Mouse (Mus musculus) embryonic facial prominence, embryonic 11.5 days (tissue): Measurements from ENCODE around the gene Cd177. TPM values are rescaled to one million over a fixed set of nuclear protein-coding genes. Genes with fewer than 3 reads are reported as not detected.
"Not testable (repeated sequence)": the region's sequence is repeated elsewhere in the genome, so short reads cannot be mapped to it uniquely, and the experiment has no call there.

Experiments used
- ATAC-seq: fragments of 200-750 bp; cut with Nextera tagmentation; replicated peaks from 2 replicates; pipeline ENCODE4 v1.8.0; 2017; ENCODE audit warnings: low read depth; ENCODE audit not compliant: insufficient number of reproducible peaks, low FRiP score, low TSS enrichment
- DNase-seq: peaks from one replicate; pipeline ENCODE4 v3.0.0-alpha.2; 2015; ENCODE audit warnings: low spot score
- H3K27ac ChIP-seq: fragments of 300-500 bp; sonication (generic); replicated peaks from 2 replicates; pipeline ENCODE4 v1.5.1; 2014; ENCODE audit warnings: mild to moderate bottlenecking, low read depth, low read length, control low read depth
- H3K27me3 ChIP-seq: fragments of 300-500 bp; sonication (generic); 2 replicates; pipeline ENCODE4 v1.6.1; 2014; ENCODE audit warnings: mild to moderate bottlenecking, low read length, moderate library complexity, mixed read lengths; ENCODE audit not compliant: control insufficient read depth, insufficient read depth
- H3K36me3 ChIP-seq: fragments of 300-500 bp; sonication (generic); replicated peaks from 2 replicates; pipeline ENCODE4 v1.6.1; 2014; ENCODE audit warnings: low read depth, mild to moderate bottlenecking, low read length, moderate library complexity, mixed read lengths; ENCODE audit not compliant: control insufficient read depth, insufficient read depth
- H3K4me1 ChIP-seq: fragments of 300-500 bp; sonication (generic); 2 replicates; pipeline ENCODE4 v1.6.1; 2014; ENCODE audit warnings: low read length, mixed read lengths; ENCODE audit not compliant: control insufficient read depth, insufficient read depth
- H3K4me2 ChIP-seq: fragments of 300-500 bp; sonication (generic); 2 replicates; pipeline ENCODE4 v1.6.1; 2014; ENCODE audit warnings: low read depth, mild to moderate bottlenecking, control low read depth, low read length, moderate library complexity
- H3K4me3 ChIP-seq: fragments of 300-500 bp; sonication (generic); 2 replicates; pipeline ENCODE4 v1.5.1; 2014; ENCODE audit warnings: low read depth, low read length, control low read depth
- H3K9ac ChIP-seq: fragments of 300-500 bp; sonication (generic); replicated peaks from 2 replicates; pipeline ENCODE4 v1.6.1; 2014; ENCODE audit warnings: mild to moderate bottlenecking, control low read depth, low read length
- H3K9me3 ChIP-seq: fragments of 300-500 bp; sonication (generic); replicated peaks from 2 replicates; pipeline ENCODE4 v1.6.1; 2016; ENCODE audit warnings: mild to moderate bottlenecking, low read length, inconsistent platforms, mixed read lengths; ENCODE audit not compliant: control insufficient read depth
- WGBS: fragments of 180-500 bp; shearing (Covaris S2); extraction: QIAGEN DNeasy Blood & Tissue Kit; methylation state at CpG from one replicate; pipeline ENCODE4 v1.1.7; 2014; 5-methylcytosine and 5-hydroxymethylcytosine counted together
- polyA plus RNA-seq: library from polyadenylated mRNA; unstranded; fragments of >200 nt; fragmentation: Nextera tagmentation; extraction: Ambion mirVana; gene quantifications from 2 replicates; pipeline ENCODE4 v1.2.1, GENCODE M21; 2014

The Cd177 gene
- polyA plus RNA-seq = not detected in 2 replicates

DNA sequence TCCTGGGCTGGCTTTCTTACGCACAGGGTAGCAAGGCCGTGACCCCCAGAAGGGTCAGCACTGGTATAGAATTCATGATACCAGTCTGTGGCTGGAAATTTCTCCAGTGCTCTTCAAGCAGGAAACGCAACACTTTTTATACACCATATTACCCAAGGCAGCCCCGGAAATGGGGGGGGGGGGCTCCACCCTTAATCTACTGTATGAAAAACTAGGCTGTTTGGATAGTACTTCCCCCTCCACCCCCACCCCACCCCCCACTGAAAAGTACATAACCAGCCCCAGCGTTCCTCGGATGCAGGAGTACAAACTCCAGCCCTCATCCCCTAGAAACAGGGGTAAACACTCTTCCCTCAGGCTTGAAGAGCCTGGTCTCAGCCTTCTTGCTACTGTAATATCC lies at the start of gene Cd177:
TSS of gene Cd177 (minus strand) at position 101 of the 400 bp plus-strand sequence.
- H3K4me2 ChIP-seq = no peak within 1 kb of the TSS
- H3K9ac ChIP-seq = no peak within 1 kb of the TSS
- no peak within 1 kb of the TSS for H3K4me3 ChIP-seq
- no peaks in the 10 kb centered on the region for H3K36me3 ChIP-seq
- H3K9me3 ChIP-seq = no peaks in the 10 kb centered on the region
- no peak within 1 kb of the TSS for H3K27ac ChIP-seq
- ATAC-seq = no peak
- DNase-seq = no peak
- WGBS = 76% methylated on average over 6 of the region's 6 CpGs
- H3K27me3 ChIP-seq = no peaks in the 10 kb centered on the region
- no peaks in the 10 kb centered on the region for H3K4me1 ChIP-seq

- H3K4me3 ChIP-seq = no peak overlapping the region
- 47% methylated on average over 2 of the region's 2 CpGs for WGBS
- H3K27me3 ChIP-seq = no peaks in the 10 kb centered on the region
- H3K9me3 ChIP-seq = no peaks in the 10 kb centered on the region
- H3K36me3 ChIP-seq = no peaks in the 10 kb centered on the region
- ATAC-seq = no peak
- H3K9ac ChIP-seq = no peak overlapping the region
- DNase-seq = no peak
- H3K4me2 ChIP-seq = no peak overlapping the region
- H3K4me1 ChIP-seq = no peaks in the 10 kb centered on the region
- no peak overlapping the region for H3K27ac ChIP-seq
Measured at GRCm38 (mm10) chr7:24809041-24809440, 48.9 kb upstream of the Cd177 start.

GRCm38 (mm10) chr7:24804826-24805225 lies 44.7 kb upstream of the Cd177 start:
- no peak overlapping the region for H3K27ac ChIP-seq
- WGBS = 71% methylated on average over 6 of the region's 6 CpGs

GRCm38 (mm10) chr7:24802149-24802767 lies 42.1 kb upstream of the Cd177 start:
- 66% methylated on average over 7 of the region's 7 CpGs for WGBS
- Histone ChIP-seq H3K9me3 (no peaks in the 10 kb centered on the region), H3K36me3 (no peaks in the 10 kb centered on the region), H3K27me3 (no peaks in the 10 kb centered on the region), H3K9ac (no peak overlapping the region), H3K4me1 (no peaks in the 10 kb centered on the region), H3K27ac (no peak overlapping the region), H3K4me2 (no peak overlapping the region), H3K4me3 (no peak overlapping the region)
- no peak for ATAC-seq
- DNase-seq = no peak

More at GRCm38 (mm10) chr7:24804826-24805225, 44.7 kb upstream of the Cd177 start:
- no peak overlapping the region for H3K4me2 ChIP-seq
- H3K36me3 ChIP-seq = no peaks in the 10 kb centered on the region
- H3K4me3 ChIP-seq = no peak overlapping the region
- no peaks in the 10 kb centered on the region for H3K27me3 ChIP-seq
- no peaks in the 10 kb centered on the region for H3K9me3 ChIP-seq
- DNase-seq (no peak), ATAC-seq (no peak)
- no peak overlapping the region for H3K9ac ChIP-seq
- H3K4me1 ChIP-seq = no peaks in the 10 kb centered on the region

GRCm38 (mm10) chr7:24797918-24798317 lies 37.8 kb upstream of the Cd177 start:
- H3K4me1 ChIP-seq = no peaks in the 10 kb centered on the region
- H3K36me3 ChIP-seq = no peaks in the 10 kb centered on the region
- no peak for ATAC-seq
- no peaks in the 10 kb centered on the region for H3K27me3 ChIP-seq
- WGBS = 97% methylated on average over 1 of the region's 1 CpGs
- no peak overlapping the region for H3K4me2 ChIP-seq
- no peak overlapping the region for H3K4me3 ChIP-seq
- DNase-seq = no peak
- no peak overlapping the region for H3K27ac ChIP-seq
- no peaks in the 10 kb centered on the region for H3K9me3 ChIP-seq
- no peak overlapping the region for H3K9ac ChIP-seq

DNA sequence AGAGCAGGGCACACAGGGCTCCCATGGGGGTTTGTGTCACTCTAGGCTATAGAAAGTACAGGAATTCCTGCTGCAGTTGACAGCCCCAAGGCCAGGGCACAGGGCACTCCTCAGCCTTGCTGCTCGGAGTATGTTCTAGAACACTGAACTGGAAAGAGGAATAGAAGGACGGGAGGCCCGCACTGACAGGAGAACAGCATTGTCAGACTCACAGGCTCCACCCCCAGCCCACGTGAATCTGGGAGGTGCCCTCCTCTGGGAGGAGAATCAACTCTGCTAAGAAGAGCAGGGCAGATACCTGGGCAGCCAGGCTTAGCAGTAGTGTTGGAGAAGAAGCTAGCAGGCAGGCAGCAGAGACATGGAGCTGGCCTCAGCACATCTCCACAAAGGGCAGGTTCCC lies 16.8 kb upstream of the Cd177 start, which contains the start of gene Ceacam10:
TSS of gene Ceacam10 (plus strand) at position 289 of the 400 bp plus-strand sequence.
- H3K4me1 ChIP-seq = not testable (repeated sequence)
- 41% methylated on average over 4 of the region's 4 CpGs for WGBS

GRCm38 (mm10) chr7:24776145-24776544 lies 16.0 kb upstream of the Cd177 start:
- Histone ChIP-seq H3K4me2 (no peak overlapping the region), H3K27ac (no peak overlapping the region), H3K9me3 (no peaks in the 10 kb centered on the region), H3K27me3 (no peaks in the 10 kb centered on the region), H3K9ac (no peak overlapping the region), H3K36me3 (no peaks in the 10 kb centered on the region), H3K4me1 (no peaks in the 10 kb centered on the region), H3K4me3 (no peak overlapping the region)
- 76% methylated on average over 2 of the region's 2 CpGs for WGBS
- DNase-seq (no peak), ATAC-seq (no peak)

More for the DNA sequence above, 16.8 kb upstream of the Cd177 start, which contains the start of gene Ceacam10:
- H3K4me2 ChIP-seq, H3K36me3 ChIP-seq, H3K4me3 ChIP-seq, ATAC-seq, H3K27me3 ChIP-seq, H3K27ac ChIP-seq, H3K9me3 ChIP-seq, H3K9ac ChIP-seq, DNase-seq: not testable (repeated sequence)

- ATAC-seq = no peak
Measured at GRCm38 (mm10) chr7:24773942-24774535, 13.9 kb upstream of the Cd177 start.

More at GRCm38 (mm10) chr7:24773942-24774535, 13.9 kb upstream of the Cd177 start:
- Histone ChIP-seq H3K27ac (no peak overlapping the region), H3K4me2 (no peak overlapping the region), H3K4me1 (no peaks in the 10 kb centered on the region), H3K9ac (no peak overlapping the region), H3K27me3 (no peaks in the 10 kb centered on the region), H3K36me3 (no peaks in the 10 kb centered on the region), H3K9me3 (no peaks in the 10 kb centered on the region), H3K4me3 (no peak overlapping the region)
- WGBS = 58% methylated on average over 3 of the region's 3 CpGs
- no peak for DNase-seq
